Mouse (Mus musculus) brain, embryonic 18.5 days (tissue): ENCODE results near the gene Atp6v1g1.

Experiments
- DNase-seq: peaks from one replicate; pipeline ENCODE4 v3.0.0-alpha.2; 2012; ENCODE audit warnings: low read depth, low spot score

The Atp6v1g1 gene

DNA sequence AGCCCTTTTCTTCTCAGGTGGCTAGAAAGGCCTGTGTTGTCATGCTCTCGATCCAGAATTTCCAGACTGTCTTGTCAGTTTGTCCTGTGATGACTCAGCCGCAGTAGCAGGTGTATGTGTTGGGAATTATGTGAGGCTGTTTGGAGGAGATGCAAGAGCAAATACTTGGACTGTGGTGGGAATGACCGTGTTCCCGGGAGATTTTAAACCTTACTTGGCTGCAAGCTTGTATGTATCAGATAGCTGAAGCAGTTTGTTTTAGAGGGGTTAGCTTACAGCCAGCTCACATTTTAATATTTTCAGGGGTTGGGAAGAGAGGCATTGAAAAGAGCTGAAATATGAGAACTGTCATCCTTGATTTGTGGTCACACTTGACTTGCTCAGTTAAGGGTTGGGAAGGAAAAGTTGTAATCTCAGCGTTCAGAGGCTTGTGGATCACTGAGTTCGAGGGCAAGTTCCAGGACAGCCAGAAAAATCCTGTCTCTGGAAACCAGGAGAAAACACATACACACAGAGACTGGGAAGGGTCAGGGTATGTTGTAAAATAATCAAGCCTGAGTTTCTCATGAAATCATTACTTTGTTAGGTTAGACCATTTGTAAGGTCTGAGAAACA lies 2.0 kb downstream of the Atp6v1g1 start:
- no peak for DNase-seq

DNA sequence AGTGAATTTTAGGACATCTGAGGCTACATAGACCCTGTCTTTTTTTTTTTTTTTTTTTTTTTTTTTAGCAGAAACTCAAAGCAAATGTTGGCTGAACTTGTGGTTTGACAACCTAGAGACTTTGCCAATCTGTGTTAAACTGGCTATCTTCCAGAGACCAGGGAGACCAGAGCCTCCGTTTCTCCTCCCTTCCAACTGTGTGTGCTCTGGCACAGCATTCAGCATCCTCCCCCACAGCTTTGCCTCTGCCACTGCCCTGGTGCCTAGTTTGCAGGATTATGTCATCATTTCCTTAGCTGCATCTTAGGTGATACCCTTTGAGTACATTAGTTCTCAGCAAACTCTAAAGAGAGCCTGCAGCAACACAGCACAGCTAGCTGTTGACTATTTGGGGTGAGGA lies 3.2 kb downstream of the Atp6v1g1 start:
- DNase-seq, result no peak

- no peak for DNase-seq
Measured at GRCm38 (mm10) chr4:63548491-63548890, 3.9 kb downstream of the Atp6v1g1 start.

- DNase-seq, result no peak
Measured at GRCm38 (mm10) chr4:63550908-63551307, 6.3 kb downstream of the Atp6v1g1 start.

- DNase-seq, result no peak
Measured at GRCm38 (mm10) chr4:63552865-63553264, 8.3 kb downstream of the Atp6v1g1 start.

DNA sequence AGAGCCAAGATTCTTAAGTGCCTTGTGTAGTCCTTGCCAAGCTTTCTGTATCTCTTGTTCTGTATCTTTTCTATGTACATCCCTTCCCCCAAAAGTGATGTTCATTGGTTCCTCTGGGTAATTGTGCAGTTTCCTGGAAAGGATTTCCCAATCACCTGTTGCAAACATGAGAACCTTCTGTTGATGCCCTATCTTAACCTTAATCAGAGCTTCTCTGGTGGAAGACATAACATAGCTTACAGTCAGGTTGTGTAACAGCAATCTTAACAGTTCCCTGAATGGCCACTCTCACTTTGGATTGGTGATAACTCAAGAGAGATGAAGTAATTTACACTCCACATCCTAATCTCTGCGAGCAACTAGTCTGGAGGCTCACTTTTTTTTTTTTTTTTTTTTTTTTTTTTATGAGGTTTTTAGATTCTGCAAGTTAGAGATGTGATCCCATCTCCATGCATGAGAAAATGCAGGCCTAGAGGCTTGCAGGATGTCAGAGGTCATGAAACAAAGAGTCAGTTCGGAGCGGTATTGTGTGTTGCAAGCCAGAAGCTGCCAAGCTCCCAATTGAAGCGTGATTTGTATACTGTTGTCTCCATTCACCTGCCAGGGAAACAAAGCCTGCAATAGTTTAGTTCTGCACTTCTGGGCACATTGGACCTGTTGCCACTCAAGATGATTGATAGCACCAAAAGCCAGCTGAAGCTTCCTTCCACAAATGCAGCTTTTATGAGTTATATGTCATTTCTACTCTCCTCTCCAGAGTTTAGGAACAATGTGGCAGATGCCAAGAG lies 9.4 kb downstream of the Atp6v1g1 start:
- no peak for DNase-seq

- no peak for DNase-seq
Measured at GRCm38 (mm10) chr4:63554616-63555015, 10.0 kb downstream of the Atp6v1g1 start.

GRCm38 (mm10) chr4:63555111-63555510 lies 10.5 kb downstream of the Atp6v1g1 start:
- no peak for DNase-seq

DNA sequence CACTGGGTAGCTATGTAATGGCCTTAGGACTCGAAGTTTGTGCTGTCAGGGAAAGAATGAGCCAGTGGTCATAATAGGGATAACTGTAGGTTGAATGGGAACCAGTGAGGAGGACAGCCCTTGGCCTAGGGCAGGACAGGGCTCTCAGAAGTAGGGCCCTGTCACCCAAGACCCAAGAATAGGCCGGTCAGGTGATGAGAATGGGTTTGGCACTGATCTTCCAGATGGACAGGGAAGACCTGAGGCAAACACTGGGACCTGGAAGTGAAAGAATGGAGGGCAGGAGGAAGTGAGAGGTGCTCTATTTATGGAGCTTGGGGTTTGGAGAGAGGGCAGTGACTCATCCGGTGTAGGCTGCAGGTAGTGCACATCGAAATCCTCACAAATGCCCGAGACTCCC lies 12.1 kb downstream of the Atp6v1g1 start:
- no peak for DNase-seq

GRCm38 (mm10) chr4:63557124-63558059 lies 12.8 kb downstream of the Atp6v1g1 start:
- DNase-seq, result no peak

- DNase-seq, result no peak
Measured at GRCm38 (mm10) chr4:63558407-63559081, 14.0 kb downstream of the Atp6v1g1 start, which contains the start of gene Tmem268. TSS of gene Tmem268 (plus strand) at chr4:63558781.

DNA sequence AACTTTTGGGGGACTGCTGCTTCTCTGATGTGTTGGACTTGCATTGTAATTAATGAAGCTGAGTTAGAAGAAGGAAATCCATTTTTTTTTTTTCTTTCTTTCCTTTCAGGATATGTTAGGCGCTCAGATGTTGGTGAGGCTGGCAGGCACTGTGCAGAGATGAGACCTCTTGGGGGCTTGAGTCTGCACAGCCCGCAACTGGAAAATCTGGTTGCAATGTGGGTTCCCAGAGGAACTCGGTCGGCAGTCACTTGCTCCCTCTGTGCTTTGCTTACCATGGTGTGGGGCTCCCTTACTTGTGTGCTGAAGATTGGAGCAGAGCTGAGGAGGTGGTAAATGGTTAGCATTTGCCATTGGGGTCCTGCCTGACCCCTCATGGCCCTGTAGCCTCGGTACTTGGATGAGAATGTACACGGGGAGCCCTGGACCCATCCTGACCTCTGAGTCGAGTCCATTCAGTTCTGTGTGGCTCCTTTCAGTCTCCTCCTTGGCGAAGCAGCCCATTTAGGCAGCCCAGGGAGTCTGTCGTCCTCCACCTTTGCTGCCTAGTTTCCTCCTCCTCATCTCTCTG lies 14.6 kb downstream of the Atp6v1g1 start:
- DNase-seq, result no peak

- no peak for DNase-seq
Measured at GRCm38 (mm10) chr4:63560079-63560478, 15.5 kb downstream of the Atp6v1g1 start.

DNA sequence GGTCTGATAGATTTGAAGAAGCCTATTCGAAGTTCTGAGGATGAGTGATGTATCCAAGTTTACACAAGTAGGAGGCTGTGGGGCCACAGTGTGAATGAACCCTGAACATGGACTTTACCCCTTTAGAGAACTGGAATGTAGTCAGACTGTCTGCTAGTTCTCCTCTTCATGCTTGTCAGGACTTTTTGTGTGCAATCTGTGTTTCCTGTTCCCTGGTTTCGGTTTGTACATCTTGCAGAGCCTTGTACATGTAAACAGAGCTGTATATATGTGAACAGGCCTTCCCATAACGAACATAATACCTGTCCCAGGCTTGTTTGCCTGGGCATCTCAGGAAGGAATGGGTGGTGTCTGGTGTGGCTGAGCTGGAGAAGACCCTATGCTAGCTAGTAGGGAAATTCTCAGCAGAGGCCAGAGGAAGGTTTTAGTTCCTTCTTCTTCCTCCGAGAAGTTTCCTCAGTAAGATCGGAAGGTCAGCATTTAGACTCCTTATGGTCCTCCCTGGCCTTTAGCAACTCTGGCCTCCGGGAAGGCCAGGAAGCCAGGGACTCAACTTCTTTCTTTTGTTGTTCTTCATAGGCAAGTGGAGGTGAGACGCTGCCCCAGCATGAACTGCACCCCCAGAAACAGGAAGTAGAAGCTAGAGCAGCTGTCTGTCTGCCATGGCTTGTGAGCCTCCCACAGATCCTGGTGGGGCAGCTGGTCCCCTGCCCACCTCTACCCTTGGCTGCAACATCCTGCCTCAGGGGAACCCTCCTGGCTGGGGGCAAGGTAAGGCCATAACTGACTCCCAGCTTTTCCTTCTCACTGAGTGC lies 17.5 kb downstream of the Atp6v1g1 start:
- no peak for DNase-seq

DNA sequence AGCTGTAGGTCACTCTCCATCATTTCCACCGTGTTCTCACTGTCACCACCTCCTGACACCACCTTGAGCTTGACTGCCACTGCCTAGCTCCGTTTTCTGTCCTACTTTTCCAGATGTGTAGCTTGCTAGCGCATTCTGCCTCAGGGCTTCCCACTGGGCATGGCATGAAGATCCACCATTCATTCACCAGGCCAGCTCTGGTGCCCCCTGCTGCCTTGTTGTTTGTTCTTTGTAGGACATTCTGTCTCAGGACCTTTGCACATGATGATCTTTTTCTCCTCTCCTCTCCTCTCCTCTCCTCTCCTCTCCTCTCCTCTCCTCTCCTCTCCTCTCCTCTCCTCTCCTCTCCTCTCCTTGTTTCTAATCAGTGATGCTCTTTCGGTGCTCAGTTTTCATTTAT lies 18.2 kb downstream of the Atp6v1g1 start:
- DNase-seq, result no peak

GRCm38 (mm10) chr4:63567712-63568390 lies 23.3 kb downstream of the Atp6v1g1 start:
- no peak for DNase-seq

DNA sequence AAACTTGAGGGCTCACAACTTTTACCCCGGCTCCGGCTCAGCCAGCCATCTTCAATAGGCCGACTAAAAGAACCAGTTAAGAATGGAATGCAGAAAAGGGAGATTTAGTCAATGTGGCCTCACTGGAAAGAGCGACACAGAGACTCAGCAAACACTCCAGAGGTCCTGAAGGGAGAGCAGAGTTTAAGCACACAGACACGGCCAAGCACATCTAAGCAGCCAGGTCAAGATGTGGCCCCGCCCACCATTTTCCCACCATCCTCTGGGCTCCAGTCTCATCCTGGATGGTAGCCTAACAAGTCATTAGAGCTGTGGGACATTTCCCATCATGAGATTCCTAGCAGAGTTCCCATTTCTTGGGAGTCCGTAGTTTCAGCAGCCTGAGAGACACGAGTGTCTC lies 24.8 kb downstream of the Atp6v1g1 start:
- no peak for DNase-seq

- no peak for DNase-seq
Measured at GRCm38 (mm10) chr4:63570208-63570781, 25.7 kb downstream of the Atp6v1g1 start.

GRCm38 (mm10) chr4:63572621-63573020 lies 28.0 kb downstream of the Atp6v1g1 start:
- DNase-seq, result no peak
